Mouse (Mus musculus) layer of hippocampus, adult 18-20 months (tissue): ENCODE results near the gene Dusp2. TPM values are rescaled to one million over a fixed set of nuclear protein-coding genes. Genes with fewer than 3 reads are reported as not detected.
"Not testable (repeated sequence)": the region's sequence is repeated elsewhere in the genome, so short reads cannot be mapped to it uniquely, and the experiment has no call there.

ENCODE experiments used
- DNase-seq, 2 experiments: peaks; one replicate each; pipeline ENCODE4 v3.0.0; 2022; ENCODE audit warnings: low spot score in 2 of 2
- long read RNA-seq: library from polyadenylated mRNA; stranded (forward); transcript quantifications from one replicate; pipeline ENCODE4 v2.0.0, GENCODE M21; 2021
- total RNA-seq, 2 experiments: library from RNA; stranded (reverse); gene quantifications; 2 replicates each; pipeline ENCODE4 v1.2.3; 2021

The Dusp2 gene
- 1 to 10 TPM in 1 of 2 experiments, under 1 TPM in 1; 0.91 to 1.4 TPM for total RNA-seq
- long read RNA-seq = 0 reads

GRCm38 (mm10) chr2:127335767-127336496 is at the start of gene Dusp2:
Dusp2 (plus strand) TSS chr2:127336159.
- DNase-seq = peak; percentile 61 to 65

- no peak for DNase-seq
Measured at GRCm38 (mm10) chr2:127292250-127292649, 43.7 kb upstream of the Dusp2 start.

- no peak for DNase-seq
Measured at GRCm38 (mm10) chr2:127297001-127297805, 38.8 kb upstream of the Dusp2 start.

GRCm38 (mm10) chr2:127298056-127298455 is 37.9 kb upstream of the Dusp2 start:
- DNase-seq = peak in 1 of 2 experiments; percentile 20

- no peak for DNase-seq
Measured at GRCm38 (mm10) chr2:127300701-127301100, 35.3 kb upstream of the Dusp2 start.

- no peak for DNase-seq
Measured at GRCm38 (mm10) chr2:127301883-127302282, 34.1 kb upstream of the Dusp2 start.

GRCm38 (mm10) chr2:127304192-127304591 is 31.8 kb upstream of the Dusp2 start:
- DNase-seq = not testable (repeated sequence)

- DNase-seq = no peak
Measured at GRCm38 (mm10) chr2:127304609-127305210, 31.2 kb upstream of the Dusp2 start.

- no peak for DNase-seq
Measured at GRCm38 (mm10) chr2:127306123-127306522, 29.8 kb upstream of the Dusp2 start.

GRCm38 (mm10) chr2:127307179-127307578 is 28.8 kb upstream of the Dusp2 start:
- DNase-seq = no peak

- no peak for DNase-seq
Measured at GRCm38 (mm10) chr2:127308660-127309059, 27.3 kb upstream of the Dusp2 start.

- DNase-seq = no peak
Measured at GRCm38 (mm10) chr2:127310246-127310645, 25.7 kb upstream of the Dusp2 start.

GRCm38 (mm10) chr2:127310685-127311084 is 25.3 kb upstream of the Dusp2 start:
- no peak for DNase-seq

- DNase-seq = no peak
Measured at GRCm38 (mm10) chr2:127311193-127311592, 24.8 kb upstream of the Dusp2 start.

GRCm38 (mm10) chr2:127312801-127313200 is 23.2 kb upstream of the Dusp2 start:
- no peak for DNase-seq

GRCm38 (mm10) chr2:127313878-127314277 is 22.1 kb upstream of the Dusp2 start:
- DNase-seq = no peak

- DNase-seq = no peak
Measured at GRCm38 (mm10) chr2:127314467-127315154, 21.3 kb upstream of the Dusp2 start.

GRCm38 (mm10) chr2:127315155-127315470 is 20.8 kb upstream of the Dusp2 start:
- no peak for DNase-seq

- no peak for DNase-seq
Measured at GRCm38 (mm10) chr2:127316431-127316830, 19.5 kb upstream of the Dusp2 start.

- DNase-seq = no peak
Measured at GRCm38 (mm10) chr2:127318136-127318535, 17.8 kb upstream of the Dusp2 start.

GRCm38 (mm10) chr2:127319071-127319470 is 16.9 kb upstream of the Dusp2 start:
- DNase-seq = no peak
